Mouse (Mus musculus) neural tube, embryonic 14.5 days (tissue): Measurements from ENCODE around the gene Rap1a. TPM values are rescaled to one million over a fixed set of nuclear protein-coding genes. Genes with fewer than 3 reads are reported as not detected.

Experiments
- ATAC-seq: fragments of 200-750 bp; cut with Nextera tagmentation; 2 replicates; pipeline ENCODE4 v1.8.0; 2017; ENCODE audit warnings: low read depth, mild to moderate bottlenecking, moderate TSS enrichment, moderate library complexity
- H3K27ac ChIP-seq: fragments of 300-500 bp; sonication (generic); 2 replicates; pipeline ENCODE4 v1.5.1; 2014; ENCODE audit warnings: low read depth, mild to moderate bottlenecking, control low read depth, low read length, moderate library complexity, mixed read lengths
- H3K27me3 ChIP-seq: fragments of 300-500 bp; sonication (generic); 2 replicates; pipeline ENCODE4 v1.6.1; 2014; ENCODE audit warnings: low read length; ENCODE audit not compliant: control insufficient read depth, insufficient read depth
- H3K36me3 ChIP-seq: fragments of 300-500 bp; sonication (generic); 2 replicates; pipeline ENCODE4 v1.6.1; 2014; ENCODE audit warnings: low read length, mixed read lengths; ENCODE audit not compliant: control insufficient read depth, insufficient read depth
- H3K4me1 ChIP-seq: fragments of 300-500 bp; sonication (generic); 2 replicates; pipeline ENCODE4 v1.6.1; 2014; ENCODE audit warnings: low read length; ENCODE audit not compliant: control insufficient read depth, insufficient read depth
- H3K4me2 ChIP-seq: fragments of 300-500 bp; sonication (generic); 2 replicates; pipeline ENCODE4 v1.6.1; 2014; ENCODE audit warnings: mild to moderate bottlenecking, low read depth, low read length, control low read depth
- H3K4me3 ChIP-seq: fragments of 300-500 bp; sonication (generic); 2 replicates; pipeline ENCODE4 v1.5.1; 2014; ENCODE audit warnings: low read depth, low read length, control low read depth, mixed read lengths
- H3K9ac ChIP-seq: fragments of 300-500 bp; sonication (generic); replicated peaks from 2 replicates; pipeline ENCODE4 v1.6.1; 2014; ENCODE audit warnings: low read depth, mild to moderate bottlenecking, control low read depth, low read length, mixed read lengths
- H3K9me3 ChIP-seq: fragments of 300-500 bp; sonication (generic); 2 replicates; pipeline ENCODE4 v1.6.1; 2016; ENCODE audit warnings: low read length; ENCODE audit not compliant: control insufficient read depth
- WGBS: fragments of 180-500 bp; shearing (Covaris S2); extraction: QIAGEN DNeasy Blood & Tissue Kit; methylation state at CpG from one replicate; pipeline ENCODE4 v1.1.7; 2014; 5-methylcytosine and 5-hydroxymethylcytosine counted together
- polyA plus RNA-seq: library from polyadenylated mRNA; unstranded; fragments of >200 nt; fragmentation: Nextera tagmentation; extraction: Ambion mirVana; gene quantifications from 2 replicates; pipeline ENCODE4 v1.2.1, GENCODE M21; 2014

The Rap1a gene
- polyA plus RNA-seq, 1 experiment from 2014 or later: 67.5 TPM

GRCm38 (mm10) chr3:105710246-105710645, 90.9 kb downstream of the Rap1a start:
- Histone ChIP-seq H3K9me3 (no peaks in the 10 kb centered on the region), H3K36me3 (no peaks in the 10 kb centered on the region), H3K4me2 (no peak overlapping the region), H3K27me3 (0 out of 2 replicates have a peak, but pooled peaks cover 2% of the 10 kb centered on the region), H3K4me1 (0 out of 2 replicates have a peak, but pooled peaks cover 1% of the 10 kb centered on the region), H3K27ac (no peak overlapping the region), H3K4me3 (no peak overlapping the region), H3K9ac (no peak overlapping the region)
- 47% methylated on average over 6 of the region's 6 CpGs for WGBS
- peak; percentile 32; the same call in 1 of the 2 replicates for ATAC-seq

- H3K4me3 ChIP-seq: no peak overlapping the region
These were observed 93.5 kb downstream of the Rap1a start for GRCm38 (mm10) chr3:105707590-105707989.

DNA sequence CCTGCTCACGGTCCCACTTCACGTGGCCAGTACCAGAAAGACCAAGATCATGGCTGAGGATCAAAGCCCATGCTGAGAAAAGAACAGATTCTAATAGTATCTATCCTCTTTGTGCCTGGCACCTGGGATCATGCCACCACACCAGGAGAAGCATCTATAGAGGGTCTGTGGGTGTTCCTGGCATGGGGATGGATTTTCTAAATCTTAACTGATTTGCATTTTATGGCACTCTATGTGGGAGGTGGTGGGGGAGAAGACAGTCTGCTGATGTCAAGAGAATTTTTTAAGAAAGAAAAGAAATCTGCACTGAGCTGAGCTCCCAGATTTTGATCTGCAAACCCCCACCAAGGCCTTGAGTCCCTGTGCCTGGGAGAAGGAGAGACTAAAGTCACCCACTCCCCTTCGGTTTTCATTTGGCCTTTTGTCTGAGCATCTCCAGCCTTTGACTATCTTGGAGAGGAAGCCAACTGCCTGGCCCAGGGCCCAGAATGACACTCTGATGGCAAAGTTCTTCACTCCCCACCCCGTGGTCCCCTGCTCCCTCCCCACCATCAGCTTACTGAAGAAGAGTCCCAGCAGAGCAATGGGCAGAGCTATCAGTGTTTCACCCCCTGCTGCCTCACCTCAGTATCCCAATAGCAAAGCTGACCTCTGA, 94.6 kb downstream of the Rap1a start:
- Histone ChIP-seq H3K27me3 (0 out of 2 replicates have a peak, but pooled peaks cover 2% of the 10 kb centered on the region), H3K9me3 (no peaks in the 10 kb centered on the region), H3K9ac (no peak overlapping the region), H3K36me3 (no peaks in the 10 kb centered on the region), H3K4me2 (no peak overlapping the region), H3K27ac (0 out of 2 replicates have a peak overlapping the region, but pooled peaks have one; percentile 2), H3K4me3 (0 out of 2 replicates have a peak overlapping the region, but pooled peaks have one; percentile 37), H3K4me1 (peaks cover 6% of the 10 kb centered on the region; the same call in 1 of the 2 replicates)
- no peak for ATAC-seq
- WGBS: 24% methylated on average over 4 of the region's 4 CpGs

More at GRCm38 (mm10) chr3:105707590-105707989, 93.5 kb downstream of the Rap1a start:
- no peak for ATAC-seq
- Histone ChIP-seq H3K9me3 (no peaks in the 10 kb centered on the region), H3K9ac (no peak overlapping the region), H3K4me1 (peaks cover 6% of the 10 kb centered on the region; the same call in 1 of the 2 replicates), H3K27me3 (0 out of 2 replicates have a peak, but pooled peaks cover 2% of the 10 kb centered on the region), H3K36me3 (no peaks in the 10 kb centered on the region), H3K4me2 (no peak overlapping the region), H3K27ac (no peak overlapping the region)
- 24% methylated on average over 7 of the region's 7 CpGs for WGBS

GRCm38 (mm10) chr3:105705561-105705960, 95.6 kb downstream of the Rap1a start:
- ATAC-seq: no peak
- Histone ChIP-seq H3K4me2 (peak overlapping the region; percentile 92), H3K4me1 (peaks cover 6% of the 10 kb centered on the region; the same call in 1 of the 2 replicates), H3K9ac (peak overlapping the region; percentile 52), H3K4me3 (peak overlapping the region; percentile 37), H3K36me3 (no peaks in the 10 kb centered on the region), H3K27ac (no peak overlapping the region), H3K27me3 (0 out of 2 replicates have a peak, but pooled peaks cover 2% of the 10 kb centered on the region), H3K9me3 (no peaks in the 10 kb centered on the region)
- 11% methylated on average over 3 of the region's 3 CpGs for WGBS

GRCm38 (mm10) chr3:105705061-105705549, 96.0 kb downstream of the Rap1a start:
- peak overlapping the region; percentile 92 for H3K4me2 ChIP-seq

GRCm38 (mm10) chr3:105704031-105705008, 96.8 kb downstream of the Rap1a start, which contains the start of gene Inka2:
Gene Inka2 (plus strand): TSS chr3:105704599.
- peak within 1 kb of the TSS; percentile 52 for H3K9ac ChIP-seq
- 0 out of 2 replicates have a peak, but pooled peaks cover 2% of the 10 kb centered on the region for H3K27me3 ChIP-seq
- no peaks in the 10 kb centered on the region for H3K36me3 ChIP-seq
- H3K4me3 ChIP-seq: peak within 1 kb of the TSS; percentile 37
- peaks cover 6% of the 10 kb centered on the region; the same call in 1 of the 2 replicates for H3K4me1 ChIP-seq
- WGBS: 3% methylated on average over 38 of the region's 43 CpGs
- peak; percentile 97 for ATAC-seq
- H3K9me3 ChIP-seq: no peaks in the 10 kb centered on the region
- H3K4me2 ChIP-seq: peak within 1 kb of the TSS; percentile 92
- no peak within 1 kb of the TSS for H3K27ac ChIP-seq

More at GRCm38 (mm10) chr3:105705061-105705549, 96.0 kb downstream of the Rap1a start:
- Histone ChIP-seq H3K4me1 (peaks cover 6% of the 10 kb centered on the region; the same call in 1 of the 2 replicates), H3K4me3 (peak overlapping the region; percentile 37), H3K36me3 (no peaks in the 10 kb centered on the region), H3K9me3 (no peaks in the 10 kb centered on the region), H3K27me3 (0 out of 2 replicates have a peak, but pooled peaks cover 2% of the 10 kb centered on the region), H3K9ac (peak overlapping the region; percentile 52), H3K27ac (no peak overlapping the region)
- peak; percentile 63 for ATAC-seq
- under 1% methylated on average over 28 of the region's 28 CpGs for WGBS

- ATAC-seq: no peak
- WGBS: 47% methylated on average over 6 of the region's 6 CpGs
- Histone ChIP-seq H3K36me3 (no peaks in the 10 kb centered on the region), H3K27ac (no peak overlapping the region), H3K27me3 (0 out of 2 replicates have a peak, but pooled peaks cover 2% of the 10 kb centered on the region), H3K9ac (no peak overlapping the region), H3K4me3 (no peak overlapping the region), H3K9me3 (no peaks in the 10 kb centered on the region), H3K4me1 (peaks cover 6% of the 10 kb centered on the region; the same call in 1 of the 2 replicates), H3K4me2 (no peak overlapping the region)
These were observed 97.6 kb downstream of the Rap1a start for GRCm38 (mm10) chr3:105703571-105703970.

DNA sequence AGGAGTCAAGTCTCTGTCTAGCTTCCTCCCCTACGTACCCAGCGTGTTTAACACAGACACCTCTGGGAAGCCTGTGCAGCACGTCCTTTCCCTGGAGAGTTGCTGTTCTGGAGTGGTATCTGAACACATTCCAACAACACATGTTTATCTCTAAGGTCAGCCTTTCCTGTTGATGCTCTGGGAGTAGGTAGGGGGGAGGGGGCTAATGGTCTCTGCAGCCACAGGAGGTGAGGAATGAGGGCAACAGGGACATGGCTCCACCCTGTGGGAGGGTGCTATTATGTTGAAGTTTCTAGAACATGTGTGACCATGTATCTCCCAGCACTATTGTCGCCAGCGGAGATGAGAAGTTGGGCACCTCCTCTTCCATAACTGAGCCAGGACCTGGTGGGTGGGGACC, 99.7 kb downstream of the Rap1a start:
- Histone ChIP-seq H3K27me3 (no peaks in the 10 kb centered on the region), H3K4me3 (no peak overlapping the region), H3K9ac (no peak overlapping the region), H3K27ac (no peak overlapping the region), H3K9me3 (no peaks in the 10 kb centered on the region), H3K4me1 (peaks cover 12% of the 10 kb centered on the region), H3K4me2 (no peak overlapping the region), H3K36me3 (no peaks in the 10 kb centered on the region)
- WGBS: 72% methylated on average over 5 of the region's 5 CpGs
- ATAC-seq: no peak
